Mouse (Mus musculus): ENCODE results near the gene Gpr55.

Gene Gpr55

DNA sequence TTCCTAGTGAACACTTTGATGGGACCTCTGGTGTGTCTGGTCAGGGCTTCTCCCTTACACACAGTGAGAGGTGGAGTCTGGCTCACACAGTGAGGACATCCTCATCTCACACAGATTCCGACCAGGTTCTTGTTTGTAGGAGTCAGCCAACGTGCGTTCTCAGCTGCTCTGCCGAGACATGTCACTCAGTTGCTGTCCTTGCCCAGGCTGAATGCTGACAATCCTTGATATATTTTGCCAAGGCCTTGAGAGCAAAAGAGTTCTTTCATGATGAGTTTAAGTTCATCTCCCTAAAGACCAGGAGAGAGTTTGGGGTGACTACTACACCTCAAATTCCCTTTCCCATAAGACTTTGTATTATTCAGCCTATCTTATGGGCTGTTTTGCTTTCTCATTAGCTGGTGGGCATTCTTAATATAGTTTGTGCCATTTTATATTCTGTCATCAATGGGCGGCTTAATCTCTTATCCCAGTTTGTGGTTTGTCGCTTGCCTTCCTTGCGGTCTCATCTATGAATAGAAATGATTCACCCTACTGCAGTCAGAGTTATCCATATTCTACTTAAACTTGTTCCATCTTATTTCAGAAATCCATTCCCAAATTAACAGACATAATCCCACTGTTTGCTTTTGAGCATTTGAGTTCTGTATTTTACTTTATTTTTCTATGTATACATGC is 47.6 kb downstream of the Gpr55 start:
- DNase-seq, result no peak

DNA sequence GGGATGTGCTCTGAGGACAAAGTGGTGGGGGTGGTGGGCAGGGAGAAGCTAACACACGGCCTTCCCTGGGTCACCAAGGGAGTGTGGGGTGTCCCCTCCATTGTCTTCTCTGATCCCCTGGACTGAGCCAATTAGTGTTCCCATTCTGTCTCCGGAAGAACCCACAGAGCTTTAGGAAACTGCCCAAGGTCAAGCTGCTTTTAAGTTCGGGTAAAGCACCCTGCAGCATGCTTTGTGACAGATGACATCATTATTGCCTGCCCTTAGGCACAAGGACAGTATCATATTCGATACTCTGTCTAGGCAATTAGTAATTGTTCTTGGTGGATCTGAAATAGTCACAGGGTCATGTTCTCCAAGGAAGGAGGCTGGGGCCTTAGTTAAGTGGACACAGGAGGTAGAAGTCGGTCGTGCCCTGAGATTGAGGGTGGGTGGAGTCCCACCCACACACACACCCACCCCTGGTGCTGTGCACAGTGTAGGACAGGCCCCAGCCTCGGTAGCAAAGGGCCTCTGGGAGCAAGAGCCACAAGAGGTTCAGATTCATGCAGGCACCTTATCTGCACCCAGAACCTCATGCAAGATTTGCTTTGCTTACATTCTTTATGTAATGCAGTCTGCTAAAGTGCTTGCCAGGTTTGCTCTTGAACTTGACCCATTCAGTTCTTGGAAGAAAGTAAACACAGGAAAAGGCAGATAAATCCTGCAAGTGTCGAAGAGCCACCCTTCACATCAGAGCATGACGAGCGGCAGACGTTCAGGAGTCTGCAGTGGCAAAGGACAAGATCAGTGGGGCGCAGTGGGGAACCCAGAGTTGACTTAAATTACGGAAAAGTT is 51.8 kb downstream of the Gpr55 start:
- DNase-seq, result no peak

DNA sequence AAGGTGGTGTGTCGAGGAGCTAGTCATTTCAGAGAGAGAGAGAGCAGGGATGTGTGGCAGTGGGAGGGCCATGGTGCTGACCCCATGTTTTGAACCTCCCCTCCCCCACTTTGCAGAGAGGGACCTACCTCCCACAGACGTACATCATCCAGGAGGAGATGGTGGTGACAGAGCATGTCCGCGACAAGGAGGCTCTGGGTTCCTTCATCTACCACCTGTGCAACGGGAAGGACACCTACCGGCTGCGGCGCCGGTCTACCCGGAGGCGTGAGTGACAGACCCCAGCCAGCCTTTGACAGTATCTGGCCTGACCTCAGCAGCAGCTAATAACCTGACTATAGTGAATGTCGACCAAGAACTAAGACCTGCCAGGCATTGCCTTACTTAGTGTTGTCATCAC is 53.9 kb downstream of the Gpr55 start:
- DNase-seq, result no peak

DNA sequence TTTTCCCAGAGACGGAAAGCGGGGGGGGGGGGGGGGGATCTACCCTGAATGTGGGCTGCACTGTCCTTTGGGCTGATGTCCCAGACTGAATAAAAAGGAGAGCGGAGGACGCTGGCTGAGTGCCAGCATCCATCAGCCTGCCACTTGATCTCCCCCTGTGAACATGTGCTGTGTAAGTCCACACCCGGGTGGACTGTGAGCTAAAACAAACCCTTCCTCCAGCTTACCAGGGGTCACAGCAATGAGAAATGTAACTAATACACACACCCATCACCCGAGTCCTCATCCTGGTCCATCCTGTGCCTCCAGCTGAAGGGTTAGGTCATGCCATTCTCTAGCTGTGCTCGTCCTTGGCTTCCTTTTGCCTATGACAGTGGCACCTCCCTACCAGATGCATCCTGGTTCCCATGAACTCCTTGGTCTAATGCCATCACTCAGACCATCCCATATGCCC is 58.7 kb downstream of the Gpr55 start:
- DNase-seq, result peak; percentile 56 to 74

DNA sequence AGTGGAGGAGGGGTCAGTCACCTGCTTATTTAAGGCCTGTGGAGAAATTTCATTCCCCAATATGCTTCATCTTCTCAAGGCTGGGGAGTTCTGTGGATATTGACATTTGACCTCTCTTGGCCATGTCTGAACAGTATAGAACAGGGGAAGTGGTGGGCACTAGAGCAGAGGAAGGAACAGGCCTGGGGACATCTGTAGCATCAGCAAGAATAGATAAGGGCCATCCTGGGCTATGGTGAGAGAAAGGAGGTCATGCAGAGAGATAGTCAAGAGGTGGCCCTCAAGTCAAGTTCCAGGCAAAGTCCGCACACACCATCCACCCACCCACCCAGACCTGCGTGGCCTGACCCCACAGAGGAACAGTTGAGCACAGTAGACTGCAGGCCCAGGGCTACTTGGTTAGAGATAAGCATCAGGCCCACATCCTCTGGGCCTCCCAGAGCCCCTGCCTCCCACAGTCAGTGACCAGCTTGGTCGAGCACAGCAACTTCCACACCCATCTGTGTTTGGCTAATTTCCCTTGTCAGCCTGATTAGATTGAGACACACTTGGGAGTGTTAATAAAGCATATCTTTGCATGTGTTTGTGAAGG is 59.2 kb downstream of the Gpr55 start:
- DNase-seq, result peak; percentile 26 to 32

DNA sequence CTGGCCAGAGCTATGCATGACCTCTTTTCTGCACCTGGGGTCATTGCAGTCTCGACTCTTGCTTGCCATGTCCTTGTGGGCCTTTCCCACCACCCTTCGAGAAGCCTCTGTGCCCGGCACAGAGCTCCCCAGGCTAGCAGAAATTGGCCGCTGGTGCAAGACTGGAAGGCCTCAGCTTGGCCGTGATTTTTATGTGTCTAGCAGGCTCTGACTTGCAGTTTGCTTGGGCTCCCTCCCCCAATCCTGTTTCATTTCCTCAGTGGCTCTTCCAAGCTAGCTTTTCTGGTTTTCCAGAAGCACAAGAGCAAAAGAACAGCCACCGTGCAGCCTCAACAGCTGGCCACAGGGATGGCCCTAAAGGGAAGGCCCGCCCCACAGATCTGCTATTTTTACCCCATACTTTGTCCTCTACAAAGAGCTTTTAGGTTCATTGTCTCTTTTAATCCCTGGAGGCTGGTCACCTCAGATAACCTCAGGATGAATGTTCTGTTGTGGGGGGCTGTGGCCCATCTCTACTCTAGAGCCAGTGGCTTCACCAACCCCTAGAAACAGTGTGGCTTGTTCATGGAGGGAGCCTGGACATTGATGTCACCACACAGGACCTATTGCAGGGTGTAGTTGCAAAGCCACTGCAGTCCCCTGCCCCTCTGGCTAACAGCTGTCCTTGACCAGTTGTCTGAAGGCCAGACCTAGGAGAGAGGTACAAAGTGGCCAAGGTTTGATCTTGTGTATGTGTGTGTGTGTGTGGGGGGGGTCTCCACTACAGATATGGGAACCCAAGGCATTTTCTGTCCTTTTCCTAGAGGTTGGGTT is 60.1 kb downstream of the Gpr55 start:
- DNase-seq, result no peak

DNA sequence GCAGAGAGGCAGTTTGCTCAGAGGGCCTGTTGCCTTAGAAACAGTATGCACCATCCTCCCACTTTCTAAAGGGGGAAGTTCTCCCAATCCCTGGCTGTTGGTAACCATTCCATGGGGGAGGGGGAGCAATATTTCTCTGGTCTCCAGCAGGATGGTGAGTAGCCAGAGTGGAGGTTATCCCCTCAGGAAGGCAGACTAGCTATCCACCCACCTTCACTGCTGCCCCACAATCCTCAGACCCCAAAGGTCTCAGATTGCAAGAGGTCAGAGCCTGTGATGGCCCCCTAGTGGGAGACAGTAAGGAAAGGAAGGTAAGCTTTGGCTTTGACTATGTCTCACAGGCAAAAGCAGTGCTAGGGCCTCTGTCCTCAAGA is 61.4 kb downstream of the Gpr55 start:
- DNase-seq, result no peak

DNA sequence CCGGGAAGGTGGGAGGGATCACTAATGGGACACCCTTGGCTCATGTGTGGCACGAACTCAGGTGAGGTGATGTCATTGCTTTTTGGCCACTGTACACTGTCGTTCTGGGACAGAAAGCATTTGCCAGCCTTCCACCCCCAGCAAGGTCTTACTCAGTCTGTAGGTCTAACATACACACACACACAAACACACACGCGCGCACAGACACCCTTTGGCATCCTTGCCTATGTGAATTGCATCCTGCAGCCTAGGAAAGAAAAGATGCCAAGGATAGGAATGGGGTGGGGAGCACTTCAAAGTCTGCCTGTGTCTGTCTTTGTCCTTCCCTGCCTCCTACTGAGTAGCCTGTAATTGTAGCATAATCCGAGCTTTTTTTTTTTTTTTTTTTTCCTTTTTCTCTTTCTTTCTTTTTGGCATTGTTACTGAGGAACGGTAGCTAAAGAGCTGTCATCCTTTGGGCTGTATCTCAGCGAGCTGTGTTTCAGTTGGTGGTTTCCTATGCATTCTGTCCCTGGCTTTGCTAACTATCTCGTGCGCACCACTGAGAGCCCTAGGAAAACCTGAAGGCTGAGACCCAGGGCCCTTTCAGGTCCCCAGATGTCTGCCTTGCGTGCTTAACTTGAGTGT is 61.9 kb downstream of the Gpr55 start:
- DNase-seq, result no peak

DNA sequence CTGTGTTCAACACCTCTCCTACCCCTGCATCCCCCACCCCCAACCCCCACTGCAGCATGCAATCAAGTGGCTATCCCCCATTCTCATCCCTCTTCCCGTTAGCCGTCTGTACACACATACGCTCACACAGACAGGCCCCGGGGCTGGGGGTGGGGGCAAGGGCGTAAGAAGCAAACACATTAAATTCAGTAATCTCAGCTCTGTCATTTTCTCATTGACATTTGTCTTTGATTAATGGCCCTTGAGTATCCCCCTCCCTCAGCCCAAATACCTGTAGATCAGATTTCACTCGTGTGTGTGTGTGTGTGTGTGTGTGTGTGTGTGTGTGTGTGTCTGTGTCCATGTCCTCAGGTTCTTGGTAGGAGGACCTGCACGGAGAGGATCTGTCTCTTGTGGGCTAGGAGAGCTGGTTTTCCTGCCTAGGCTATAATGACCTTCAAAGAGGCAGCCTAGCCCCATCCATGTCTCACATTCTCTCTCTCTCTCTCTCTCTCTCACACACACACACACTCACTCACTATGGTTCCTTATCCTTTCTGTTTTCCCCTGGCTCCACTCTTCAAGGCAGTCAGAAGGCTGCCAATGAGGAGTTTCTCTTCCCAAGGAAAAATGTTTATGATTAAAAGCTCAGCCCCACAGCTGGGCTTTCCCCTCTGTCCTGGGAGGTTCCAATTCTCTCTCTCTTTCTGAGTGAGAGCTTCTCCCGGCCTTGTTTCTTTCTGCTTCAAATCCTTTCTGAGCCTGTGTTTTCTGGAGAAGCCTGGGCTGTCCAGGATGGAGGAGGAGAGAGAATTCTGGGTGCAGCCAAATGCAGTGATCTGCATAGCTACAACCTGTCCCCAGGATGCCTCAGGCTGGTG is 62.7 kb downstream of the Gpr55 start:
- DNase-seq, result no peak

DNA sequence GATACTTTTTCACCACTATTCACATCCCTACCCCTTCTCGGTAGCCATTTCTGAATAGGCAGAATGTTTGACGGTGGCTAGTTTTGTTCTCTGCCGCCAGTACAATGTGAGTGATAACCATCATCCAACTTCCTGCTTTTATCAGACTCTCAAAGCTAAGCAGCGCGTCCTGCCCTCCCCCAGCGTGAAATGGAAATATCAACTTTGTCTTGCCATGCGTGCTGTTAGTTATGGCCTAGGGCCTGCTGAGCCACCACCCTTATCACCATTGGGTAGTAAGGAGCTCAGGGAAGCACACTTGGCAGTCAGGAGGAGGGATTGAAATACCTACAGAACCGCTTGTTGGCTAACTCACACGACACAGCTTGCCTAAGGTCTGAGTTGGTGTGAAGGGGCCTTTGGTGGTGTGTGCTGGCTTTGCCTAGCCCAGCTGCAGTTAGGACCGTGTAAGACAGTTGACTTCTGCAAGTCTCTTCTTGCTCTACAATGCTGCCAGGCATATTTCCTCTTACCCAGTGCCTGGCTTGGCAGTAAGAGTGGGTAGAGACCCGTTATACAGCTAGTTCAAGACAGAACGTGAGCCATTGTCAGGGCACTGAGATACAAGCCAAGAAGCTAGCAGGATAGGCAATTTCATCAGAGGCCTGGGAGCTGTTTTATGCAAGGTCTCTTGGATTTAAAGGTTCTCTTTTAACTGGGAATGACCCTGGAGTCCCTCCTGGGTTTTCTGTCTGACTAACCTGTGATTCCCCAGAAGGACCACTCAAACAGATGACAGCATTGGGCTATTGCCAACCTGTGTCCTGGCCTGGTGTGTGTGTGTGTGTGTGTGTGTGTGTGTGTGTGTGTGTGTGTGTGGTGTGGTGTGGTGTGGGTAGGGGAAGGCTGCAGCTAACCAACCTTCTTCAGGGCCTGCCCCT is 63.8 kb downstream of the Gpr55 start:
- no peak for DNase-seq

DNA sequence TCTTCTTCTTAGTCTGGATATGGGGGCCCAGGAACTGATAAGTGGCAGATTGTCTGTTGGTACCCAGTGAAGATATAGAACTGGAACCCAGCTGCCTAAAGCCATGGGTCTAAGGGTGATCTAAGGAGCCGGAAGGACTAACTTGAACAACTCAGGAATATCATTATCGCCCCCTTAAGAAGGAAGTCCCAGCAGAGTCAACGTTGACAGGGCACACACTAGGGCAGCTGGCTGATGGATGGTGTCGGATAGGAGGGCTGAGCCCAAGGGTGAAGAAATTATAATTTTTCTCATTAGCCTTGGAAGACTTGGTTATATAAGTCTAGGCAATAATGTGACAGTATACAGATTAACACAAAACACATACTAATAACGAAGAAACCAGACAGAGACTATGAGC is 64.7 kb downstream of the Gpr55 start:
- no peak for DNase-seq

DNA sequence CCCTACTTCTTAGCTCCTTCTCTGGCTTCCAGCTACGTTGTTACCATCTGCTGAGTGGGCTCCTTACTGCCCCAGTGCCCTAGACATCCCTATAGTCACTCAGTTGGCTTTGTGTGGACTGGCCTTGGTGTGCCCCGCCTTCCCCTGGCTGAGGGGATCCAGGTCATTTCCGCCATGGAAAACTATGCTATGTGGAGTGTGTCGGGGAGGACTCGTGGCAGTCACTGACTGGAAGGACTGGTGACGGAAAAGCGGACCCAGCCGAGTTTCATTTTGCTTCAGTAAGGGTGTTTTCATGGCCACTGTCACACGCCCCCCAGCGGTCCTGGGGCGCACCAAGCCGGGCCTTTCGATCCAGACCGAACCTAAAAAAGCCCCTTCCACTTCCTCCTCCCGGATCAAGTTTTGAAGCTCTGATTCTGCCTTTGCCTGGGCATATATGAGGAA is 65.4 kb downstream of the Gpr55 start:
- peak; percentile 69 to 82 for DNase-seq

DNA sequence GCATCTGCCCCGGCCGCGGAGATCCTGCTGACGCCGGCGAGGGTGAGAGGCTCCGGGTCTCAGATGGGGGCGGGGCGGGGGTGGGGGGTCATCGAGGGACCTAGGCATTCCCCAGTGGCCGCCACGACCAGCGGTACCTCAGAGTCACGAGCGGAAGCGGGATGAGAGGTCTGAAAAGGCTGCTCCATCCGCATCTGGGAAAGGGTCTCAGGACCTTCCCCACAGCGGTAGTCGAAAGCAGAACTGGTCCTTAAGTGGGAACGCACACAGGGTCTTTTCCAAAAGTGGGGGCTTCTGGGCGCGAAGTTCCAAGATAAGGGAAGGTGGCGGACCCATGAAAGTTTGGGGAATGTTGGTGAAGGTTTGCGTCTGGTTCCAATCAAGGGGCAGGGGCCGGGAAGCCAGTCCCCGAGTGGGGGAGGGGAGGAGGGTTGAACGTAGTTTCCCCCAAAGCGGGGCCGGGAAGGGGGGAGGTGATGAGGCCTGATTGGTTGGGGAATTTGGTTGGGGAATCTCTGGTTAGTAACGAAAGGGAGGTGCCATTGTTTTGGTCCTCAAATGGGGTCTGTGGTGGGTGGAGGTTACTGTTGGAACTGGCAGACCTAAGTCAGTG is 66.0 kb downstream of the Gpr55 start:
- DNase-seq, result peak; percentile 71 to 76

DNA sequence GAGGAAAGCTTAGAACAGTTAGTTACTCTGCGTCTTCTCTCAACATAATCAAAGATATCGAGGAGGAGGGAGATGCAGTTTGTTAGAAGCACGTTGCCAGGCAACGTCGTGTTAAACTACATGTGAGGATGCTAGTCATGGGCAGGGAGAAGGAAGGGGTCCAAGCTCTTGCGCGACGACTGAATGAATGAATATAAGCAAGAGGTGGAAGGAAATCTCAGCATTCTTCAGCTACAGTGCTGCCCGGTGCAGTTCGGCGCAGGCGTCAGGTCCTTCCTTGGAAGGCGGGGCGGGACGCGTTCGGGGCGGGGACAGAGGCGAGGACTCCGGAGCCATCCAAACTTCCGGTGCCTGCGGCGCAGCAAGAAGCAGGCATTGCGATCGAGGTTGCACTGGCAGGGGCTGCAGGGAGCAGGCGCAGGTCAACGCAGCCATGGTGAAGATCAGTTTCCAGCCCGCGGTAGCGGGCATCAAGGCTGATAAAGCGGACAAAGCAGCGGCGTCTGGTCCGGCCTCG is 66.5 kb downstream of the Gpr55 start, which contains the start of gene Itm2c:
Gene Itm2c, plus strand, starts transcription at position 51 of the 517 bp plus-strand sequence.
- peak; percentile 94 to 95 for DNase-seq
